Mouse (Mus musculus) kidney, embryonic 14.5 days (tissue): ENCODE data around the gene Cyb561. TPM values are rescaled to one million over a fixed set of nuclear protein-coding genes. Genes with fewer than 3 reads are reported as not detected.

ENCODE experiments used
- ATAC-seq: fragments of 200-750 bp; cut with Nextera tagmentation; 2 replicates; pipeline ENCODE4 v1.8.0; 2017; ENCODE audit warnings: moderate number of reproducible peaks, mild to moderate bottlenecking, moderate TSS enrichment, moderate library complexity; ENCODE audit not compliant: low FRiP score, low TSS enrichment
- H3K27ac ChIP-seq: fragments of 300-500 bp; sonication (generic); 2 replicates; pipeline ENCODE4 v1.5.1; 2014; ENCODE audit warnings: low read depth, mild to moderate bottlenecking, low read length, moderate library complexity, mixed read lengths
- H3K27me3 ChIP-seq: fragments of 300-500 bp; sonication (generic); 2 replicates; pipeline ENCODE4 v1.6.1; 2014; ENCODE audit warnings: mild to moderate bottlenecking, low read length; ENCODE audit not compliant: control insufficient read depth, insufficient read depth
- H3K36me3 ChIP-seq: fragments of 300-500 bp; sonication (generic); 2 replicates; pipeline ENCODE4 v1.6.1; 2014; ENCODE audit warnings: low read length, mixed read lengths; ENCODE audit not compliant: control insufficient read depth, insufficient read depth
- H3K4me1 ChIP-seq: fragments of 300-500 bp; sonication (generic); 2 replicates; pipeline ENCODE4 v1.6.1; 2014; ENCODE audit warnings: low read length, mixed read lengths; ENCODE audit not compliant: control insufficient read depth, insufficient read depth
- H3K4me2 ChIP-seq: fragments of 300-500 bp; sonication (generic); replicated peaks from 2 replicates; pipeline ENCODE4 v1.6.1; 2014; ENCODE audit warnings: low read depth, mild to moderate bottlenecking, low read length
- H3K4me3 ChIP-seq: fragments of 300-500 bp; sonication (generic); 2 replicates; pipeline ENCODE4 v1.5.1; 2014; ENCODE audit warnings: mild to moderate bottlenecking, low read length
- H3K9ac ChIP-seq: fragments of 300-500 bp; sonication (generic); 2 replicates; pipeline ENCODE4 v1.6.1; 2014; ENCODE audit warnings: low read depth, mild to moderate bottlenecking, low read length, moderate library complexity
- H3K9me3 ChIP-seq: fragments of 300-500 bp; sonication (generic); 2 replicates; pipeline ENCODE4 v1.6.1; 2016; ENCODE audit warnings: low read length; ENCODE audit not compliant: control insufficient read depth
- WGBS: fragments of 180-500 bp; shearing (Covaris S2); extraction: QIAGEN DNeasy Blood & Tissue Kit; methylation state at CpG from one replicate; pipeline ENCODE4 v1.1.7; 2014; 5-methylcytosine and 5-hydroxymethylcytosine counted together
- polyA plus RNA-seq: library from polyadenylated mRNA; unstranded; fragments of >200 nt; fragmentation: Nextera tagmentation; extraction: Ambion mirVana; gene quantifications from 2 replicates; pipeline ENCODE4 v1.2.1, GENCODE M21; 2014

The Cyb561 gene
- polyA plus RNA-seq, 1 experiment from 2014 or later, result 25.2 TPM

- Histone ChIP-seq H3K27me3 (no peaks in the 10 kb centered on the region), H3K27ac (no peak overlapping the region), H3K9ac (no peak overlapping the region), H3K4me3 (no peak overlapping the region), H3K4me2 (no peak overlapping the region), H3K4me1 (no peaks in the 10 kb centered on the region), H3K9me3 (no peaks in the 10 kb centered on the region), H3K36me3 (no peaks in the 10 kb centered on the region; the same call in 1 of the 2 replicates)
- WGBS, result 71% methylated on average over 4 of the region's 4 CpGs
- ATAC-seq, result no peak
Measured at GRCm38 (mm10) chr11:105905529-105906213, 47.5 kb downstream of the Cyb561 start.

GRCm38 (mm10) chr11:105902956-105903355, 50.2 kb downstream of the Cyb561 start:
- Histone ChIP-seq H3K4me3 (no peak overlapping the region), H3K36me3 (peaks cover 7% of the 10 kb centered on the region; the same call in 1 of the 2 replicates), H3K27me3 (no peaks in the 10 kb centered on the region), H3K9me3 (no peaks in the 10 kb centered on the region), H3K4me2 (no peak overlapping the region), H3K27ac (no peak overlapping the region), H3K9ac (no peak overlapping the region), H3K4me1 (no peaks in the 10 kb centered on the region)
- 63% methylated on average over 1 of the region's 1 CpGs for WGBS
- ATAC-seq, result no peak

- no peaks in the 10 kb centered on the region for H3K27me3 ChIP-seq
- no peak overlapping the region for H3K4me2 ChIP-seq
- no peak overlapping the region for H3K4me3 ChIP-seq
- WGBS, result 78% methylated on average over 2 of the region's 2 CpGs
- no peaks in the 10 kb centered on the region for H3K9me3 ChIP-seq
- H3K9ac ChIP-seq, result no peak overlapping the region
- no peak for ATAC-seq
- no peak overlapping the region for H3K27ac ChIP-seq
- peaks cover 7% of the 10 kb centered on the region; the same call in 1 of the 2 replicates for H3K36me3 ChIP-seq
- no peaks in the 10 kb centered on the region for H3K4me1 ChIP-seq
Measured at GRCm38 (mm10) chr11:105901501-105901900, 51.6 kb downstream of the Cyb561 start.

- ATAC-seq, result no peak
- H3K27ac ChIP-seq, result no peak overlapping the region
- H3K9me3 ChIP-seq, result no peaks in the 10 kb centered on the region
- no peaks in the 10 kb centered on the region for H3K27me3 ChIP-seq
- no peak overlapping the region for H3K4me2 ChIP-seq
- no peaks in the 10 kb centered on the region for H3K4me1 ChIP-seq
- H3K36me3 ChIP-seq, result peaks cover 7% of the 10 kb centered on the region; the same call in 1 of the 2 replicates
- no peak overlapping the region for H3K4me3 ChIP-seq
- WGBS, result 54% methylated on average over 1 of the region's 1 CpGs
- H3K9ac ChIP-seq, result no peak overlapping the region
Measured at GRCm38 (mm10) chr11:105899151-105899550, 54.0 kb downstream of the Cyb561 start.

- WGBS, result 64% methylated on average over 1 of the region's 1 CpGs
- H3K4me3 ChIP-seq, result no peak overlapping the region
- no peaks in the 10 kb centered on the region for H3K9me3 ChIP-seq
- H3K4me2 ChIP-seq, result no peak overlapping the region
- no peaks in the 10 kb centered on the region for H3K4me1 ChIP-seq
- no peak for ATAC-seq
- no peak overlapping the region for H3K27ac ChIP-seq
- no peaks in the 10 kb centered on the region for H3K27me3 ChIP-seq
- H3K9ac ChIP-seq, result no peak overlapping the region
- no peaks in the 10 kb centered on the region for H3K36me3 ChIP-seq
Measured at GRCm38 (mm10) chr11:105887281-105887680, 65.9 kb downstream of the Cyb561 start.

GRCm38 (mm10) chr11:105885558-105885957, 67.6 kb downstream of the Cyb561 start:
- H3K4me2 ChIP-seq, result no peak overlapping the region
- no peak overlapping the region for H3K9ac ChIP-seq
- ATAC-seq, result no peak
- 92% methylated on average over 1 of the region's 1 CpGs for WGBS
- H3K4me3 ChIP-seq, result no peak overlapping the region
- H3K9me3 ChIP-seq, result no peaks in the 10 kb centered on the region
- no peak overlapping the region for H3K27ac ChIP-seq
- no peaks in the 10 kb centered on the region for H3K4me1 ChIP-seq
- no peaks in the 10 kb centered on the region for H3K27me3 ChIP-seq
- H3K36me3 ChIP-seq, result no peaks in the 10 kb centered on the region

Other genes with a start within 250 kb of the Cyb561 start
- gene Ace, start 14.6 kb upstream of the Cyb561 start, polyA plus RNA-seq, result 1.4 and 4.8 TPM in 2 replicates
- gene Ace3, start 41.3 kb upstream of the Cyb561 start, polyA plus RNA-seq, result not detected in 2 replicates
- gene Kcnh6, start 54.8 kb upstream of the Cyb561 start, polyA plus RNA-seq, result 0.10 and 0.14 TPM in 2 replicates
- gene Dcaf7, start 83.5 kb upstream of the Cyb561 start, polyA plus RNA-seq, result 43.7 and 68.8 TPM in 2 replicates
- 10.3 and 11.3 TPM in 2 replicates for gene Taco1, start 112.7 kb upstream of the Cyb561 start, polyA plus RNA-seq
- 23.2 and 25.7 TPM in 2 replicates for gene Map3k3, start 131.3 kb upstream of the Cyb561 start, polyA plus RNA-seq
- not detected in 2 replicates for gene Gm10840, start 207.5 kb upstream of the Cyb561 start, polyA plus RNA-seq
- 216 and 266 TPM in 2 replicates for gene Limd2, start 207.5 kb upstream of the Cyb561 start, polyA plus RNA-seq
- gene Strada, start 248.8 kb upstream of the Cyb561 start, polyA plus RNA-seq, result 29.1 and 33.5 TPM in 2 replicates